Mouse (Mus musculus) hindbrain, postnatal 0 days (tissue): Measurements from ENCODE around the gene Usp54. TPM values are rescaled to one million over a fixed set of nuclear protein-coding genes. Genes with fewer than 3 reads are reported as not detected.

Source experiments
- ATAC-seq: fragments of 200-750 bp; cut with Nextera tagmentation; 2 replicates; pipeline ENCODE4 v1.8.0; 2017; ENCODE audit warnings: mild to moderate bottlenecking, moderate TSS enrichment, moderate library complexity
- DNase-seq: peaks from one replicate; pipeline ENCODE4 v3.0.0-alpha.2; 2015; ENCODE audit warnings: low spot score
- H3K27ac ChIP-seq: fragments of 300-500 bp; sonication (generic); 2 replicates; pipeline ENCODE4 v1.5.1; 2014; ENCODE audit warnings: mild to moderate bottlenecking
- H3K27me3 ChIP-seq: fragments of 300-500 bp; sonication (generic); 2 replicates; pipeline ENCODE4 v1.6.1; 2014; ENCODE audit warnings: low read length, mixed read lengths; ENCODE audit not compliant: insufficient read depth
- H3K36me3 ChIP-seq: fragments of 300-500 bp; sonication (generic); 2 replicates; pipeline ENCODE4 v1.6.1; 2014; ENCODE audit warnings: low read length, mixed read lengths; ENCODE audit not compliant: insufficient read depth
- H3K4me1 ChIP-seq: fragments of 300-500 bp; sonication (generic); 2 replicates; pipeline ENCODE4 v1.6.1; 2014; ENCODE audit warnings: antibody characterized with exemption, low read length, mixed read lengths; ENCODE audit not compliant: insufficient read depth
- H3K4me2 ChIP-seq: fragments of 300-500 bp; sonication (generic); 2 replicates; pipeline ENCODE4 v1.6.1; 2014; ENCODE audit warnings: low read depth, mild to moderate bottlenecking, low read length, moderate library complexity, mixed read lengths
- H3K4me3 ChIP-seq: fragments of 300-500 bp; sonication (generic); 2 replicates; pipeline ENCODE4 v1.5.1; 2014; ENCODE audit warnings: low read length
- H3K9ac ChIP-seq: fragments of 300-500 bp; sonication (generic); replicated peaks from 2 replicates; pipeline ENCODE4 v1.6.1; 2014; ENCODE audit warnings: mild to moderate bottlenecking, low read length, moderate library complexity, mixed read lengths
- H3K9me3 ChIP-seq: fragments of 300-500 bp; sonication (generic); 2 replicates; pipeline ENCODE4 v1.6.1; 2016; ENCODE audit warnings: low read length, mixed read lengths
- CTCF ChIP-seq: IDR thresholded peaks from 2 replicates; pipeline ENCODE4 v1.5.1; 2016; ENCODE audit warnings: antibody characterized with exemption, control low read depth, low read depth
- WGBS: fragments of 180-500 bp; shearing (Covaris S2); extraction: QIAGEN DNeasy Blood & Tissue Kit; methylation state at CpG from one replicate; pipeline ENCODE4 v1.1.7; 2014; 5-methylcytosine and 5-hydroxymethylcytosine counted together
- polyA plus RNA-seq: library from polyadenylated mRNA; unstranded; fragments of >200 nt; fragmentation: Nextera tagmentation; extraction: Ambion mirVana; gene quantifications from 2 replicates; pipeline ENCODE4 v1.2.1, GENCODE M21; 2015
- total RNA-seq: library from RNA; depleted of rRNA; stranded (reverse); fragments of >200 nt; gene quantifications from 2 replicates; pipeline ENCODE4 v1.2.3, GENCODE M21; 2014

The Usp54 gene
- total and polyA plus RNA-seq, 2 experiments from 2014 or later = 5.8 to 27.5 TPM

DNA sequence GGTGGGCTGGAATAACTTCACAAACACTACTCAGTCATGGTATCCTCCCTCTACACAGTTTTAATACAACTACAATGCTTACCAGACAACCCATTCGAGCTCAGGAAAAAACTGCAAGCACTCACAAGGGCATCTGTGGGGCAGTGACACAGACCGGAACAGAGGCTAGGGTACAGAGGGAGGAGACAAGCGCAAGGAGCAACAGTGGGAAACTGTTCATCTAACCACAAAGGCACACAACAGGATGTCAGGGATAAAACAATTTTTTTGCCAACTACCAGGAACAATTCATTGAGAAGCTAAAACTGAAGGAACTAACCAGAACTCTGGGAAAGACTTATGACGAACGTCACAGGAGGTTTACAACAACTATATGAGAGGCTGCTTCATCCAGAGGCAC is 22.7 kb downstream of the Usp54 start:
- Histone ChIP-seq H3K9ac (no peak overlapping the region), H3K4me3 (no peak overlapping the region), H3K4me1 (no peaks in the 10 kb centered on the region), H3K27ac (peak overlapping the region; percentile 73; the same call in 1 of the 2 replicates), H3K36me3 (no peaks in the 10 kb centered on the region), H3K4me2 (no peak overlapping the region), H3K9me3 (no peaks in the 10 kb centered on the region), H3K27me3 (no peaks in the 10 kb centered on the region)
- ATAC-seq = no peak
- 66% methylated on average over 5 of the region's 5 CpGs for WGBS
- no peak for DNase-seq
- no peak for TF ChIP-seq CTCF

- H3K36me3 ChIP-seq = no peaks in the 10 kb centered on the region
- WGBS = 35% methylated on average over 2 of the region's 2 CpGs
- H3K4me1 ChIP-seq = no peaks in the 10 kb centered on the region
- DNase-seq = no peak
- no peak overlapping the region for H3K4me2 ChIP-seq
- H3K4me3 ChIP-seq = no peak overlapping the region
- no peaks in the 10 kb centered on the region for H3K27me3 ChIP-seq
- no peak overlapping the region for H3K27ac ChIP-seq
- no peak overlapping the region for H3K9ac ChIP-seq
- no peak for ATAC-seq
- no peaks in the 10 kb centered on the region for H3K9me3 ChIP-seq
- TF ChIP-seq CTCF = no peak
Measured at GRCm38 (mm10) chr14:20616421-20616820, 24.4 kb downstream of the Usp54 start.

GRCm38 (mm10) chr14:20615075-20615474 is 25.8 kb downstream of the Usp54 start:
- H3K4me2 ChIP-seq = no peak overlapping the region
- TF ChIP-seq CTCF = no peak
- H3K27ac ChIP-seq = no peak overlapping the region
- H3K9ac ChIP-seq = no peak overlapping the region
- H3K9me3 ChIP-seq = no peaks in the 10 kb centered on the region
- DNase-seq (no peak), ATAC-seq (no peak)
- H3K27me3 ChIP-seq = no peaks in the 10 kb centered on the region
- H3K4me1 ChIP-seq = no peaks in the 10 kb centered on the region
- H3K36me3 ChIP-seq = no peaks in the 10 kb centered on the region
- H3K4me3 ChIP-seq = no peak overlapping the region
- 100% methylated on average over 2 of the region's 2 CpGs for WGBS

GRCm38 (mm10) chr14:20612820-20613219 is 28.0 kb downstream of the Usp54 start:
- H3K27ac ChIP-seq = no peak overlapping the region
- 100% methylated on average over 1 of the region's 1 CpGs for WGBS
- DNase-seq (no peak), ATAC-seq (no peak)
- TF ChIP-seq CTCF = no peak
- H3K4me3 ChIP-seq = no peak overlapping the region
- no peaks in the 10 kb centered on the region for H3K27me3 ChIP-seq
- no peak overlapping the region for H3K4me2 ChIP-seq
- no peak overlapping the region for H3K9ac ChIP-seq
- H3K4me1 ChIP-seq = no peaks in the 10 kb centered on the region
- H3K9me3 ChIP-seq = no peaks in the 10 kb centered on the region
- no peaks in the 10 kb centered on the region for H3K36me3 ChIP-seq

DNA sequence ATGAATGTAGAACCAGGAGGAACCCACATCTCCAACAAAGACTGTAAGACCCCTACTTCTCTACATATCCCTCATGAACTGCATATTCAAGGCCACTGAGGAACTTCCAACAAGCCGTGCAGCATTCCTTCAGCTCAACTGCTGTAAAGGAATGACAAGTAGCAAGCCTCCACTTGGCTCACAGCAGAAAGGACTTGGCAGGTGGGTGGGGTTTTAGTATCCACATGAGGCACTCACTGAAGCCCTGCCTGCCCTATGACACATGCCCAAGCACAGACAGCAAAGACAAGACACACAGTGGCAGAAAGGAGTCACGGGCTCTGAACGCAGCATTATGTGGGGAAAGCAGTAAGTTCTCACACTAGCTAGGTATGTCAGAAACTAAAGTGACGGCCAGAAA is 30.7 kb downstream of the Usp54 start:
- 78% methylated on average over 4 of the region's 4 CpGs for WGBS
- no peak for TF ChIP-seq CTCF

DNA sequence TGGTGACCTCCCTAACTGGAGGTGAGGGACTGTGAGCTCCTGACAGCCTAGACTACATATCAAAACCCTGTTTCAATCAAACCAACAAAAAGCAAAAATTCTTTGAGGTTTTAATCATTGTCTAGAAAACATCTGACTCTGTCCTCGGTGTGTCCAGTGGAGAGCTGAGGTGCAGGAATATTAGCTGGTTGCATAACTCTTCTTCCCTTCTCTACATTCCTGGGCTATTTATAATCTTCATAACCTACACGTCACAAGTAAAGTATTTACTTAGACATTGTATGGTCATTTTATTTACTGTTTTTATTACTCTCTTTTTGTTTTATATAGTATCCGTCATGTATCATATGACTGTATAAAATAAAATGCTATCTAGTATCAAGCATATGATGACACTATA is 31.3 kb downstream of the Usp54 start:
- ATAC-seq (no peak), DNase-seq (no peak)
- H3K27me3 ChIP-seq = no peaks in the 10 kb centered on the region
- H3K4me2 ChIP-seq = no peak overlapping the region
- no peak for TF ChIP-seq CTCF
- WGBS = 87% methylated on average over 3 of the region's 3 CpGs
- H3K36me3 ChIP-seq = 0 out of 2 replicates have a peak, but pooled peaks cover 3% of the 10 kb centered on the region
- H3K9ac ChIP-seq = no peak overlapping the region
- no peak overlapping the region for H3K4me3 ChIP-seq
- H3K27ac ChIP-seq = no peak overlapping the region
- H3K4me1 ChIP-seq = no peaks in the 10 kb centered on the region
- H3K9me3 ChIP-seq = no peaks in the 10 kb centered on the region

More for the DNA sequence above, 30.7 kb downstream of the Usp54 start:
- 0 out of 2 replicates have a peak, but pooled peaks cover 3% of the 10 kb centered on the region for H3K36me3 ChIP-seq
- H3K27ac ChIP-seq = 0 out of 2 replicates have a peak overlapping the region, but pooled peaks have one; percentile 4
- ATAC-seq = no peak
- no peaks in the 10 kb centered on the region for H3K9me3 ChIP-seq
- H3K9ac ChIP-seq = no peak overlapping the region
- no peak for DNase-seq
- no peaks in the 10 kb centered on the region for H3K4me1 ChIP-seq
- no peak overlapping the region for H3K4me2 ChIP-seq
- no peak overlapping the region for H3K4me3 ChIP-seq
- no peaks in the 10 kb centered on the region for H3K27me3 ChIP-seq

DNA sequence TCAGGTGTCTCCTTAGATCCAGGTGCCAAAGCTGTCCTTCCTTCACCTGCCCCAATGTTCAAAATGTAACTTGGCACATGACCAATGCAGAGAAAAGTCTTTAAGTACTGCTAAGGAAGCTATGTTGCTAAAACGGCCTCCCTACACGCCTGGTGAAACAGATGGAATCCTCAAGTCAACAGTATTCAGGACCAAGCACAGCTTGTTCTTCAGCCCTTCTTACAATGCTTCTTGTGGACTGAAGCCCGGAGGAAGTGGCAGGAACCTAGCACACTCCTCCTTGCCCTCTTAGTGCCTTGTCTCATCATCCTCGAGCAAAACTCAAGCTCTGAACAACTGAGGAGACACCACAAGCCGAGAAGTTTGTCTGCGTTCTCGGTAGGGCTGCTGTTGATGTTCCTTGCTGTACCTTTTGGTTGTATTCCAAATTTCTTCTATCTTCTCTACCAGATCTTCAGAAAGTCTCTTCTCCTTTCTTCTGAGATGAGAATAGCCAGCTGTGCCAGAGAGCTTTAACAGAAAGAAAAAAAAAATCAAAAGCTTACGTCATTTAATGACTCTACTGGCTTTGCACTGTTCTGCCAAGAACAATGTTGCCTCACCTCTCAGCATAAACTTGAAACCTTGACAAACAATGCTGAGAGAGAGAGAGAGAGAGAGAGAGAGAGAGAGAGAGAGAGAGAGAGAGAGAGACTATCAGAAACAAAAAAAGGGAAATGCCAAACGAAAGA is 33.3 kb downstream of the Usp54 start:
- no peak overlapping the region for H3K27ac ChIP-seq
- no peak for TF ChIP-seq CTCF
- H3K9ac ChIP-seq = no peak overlapping the region
- H3K4me2 ChIP-seq = no peak overlapping the region
- no peak for ATAC-seq
- no peaks in the 10 kb centered on the region for H3K9me3 ChIP-seq
- H3K27me3 ChIP-seq = no peaks in the 10 kb centered on the region
- WGBS = 84% methylated on average over 9 of the region's 9 CpGs
- H3K36me3 ChIP-seq = 0 out of 2 replicates have a peak, but pooled peaks cover 3% of the 10 kb centered on the region
- H3K4me3 ChIP-seq = no peak overlapping the region
- DNase-seq = no peak
- no peaks in the 10 kb centered on the region for H3K4me1 ChIP-seq
